Mouse (Mus musculus) hindbrain, embryonic 14.5 days (tissue): ENCODE measurements around the gene Tshz2. TPM values are rescaled to one million over a fixed set of nuclear protein-coding genes. Genes with fewer than 3 reads are reported as not detected.

Source experiments
- ATAC-seq: fragments of 200-750 bp; cut with Nextera tagmentation; 2 replicates; pipeline ENCODE4 v1.8.0; 2017; ENCODE audit warnings: moderate number of reproducible peaks, mild to moderate bottlenecking, moderate TSS enrichment, moderate library complexity; ENCODE audit not compliant: low FRiP score
- DNase-seq: peaks from one replicate; pipeline ENCODE4 v3.0.0-alpha.2; 2015; ENCODE audit warnings: low spot score
- H3K27ac ChIP-seq: fragments of 300-500 bp; sonication (generic); 2 replicates; pipeline ENCODE4 v1.5.1; 2014; ENCODE audit warnings: mild to moderate bottlenecking, moderate library complexity
- H3K27me3 ChIP-seq: fragments of 300-500 bp; sonication (generic); 2 replicates; pipeline ENCODE4 v1.6.1; 2014; ENCODE audit warnings: mild to moderate bottlenecking, low read length, mixed read lengths; ENCODE audit not compliant: control insufficient read depth, insufficient read depth
- H3K36me3 ChIP-seq: fragments of 300-500 bp; sonication (generic); replicated peaks from 2 replicates; pipeline ENCODE4 v1.6.1; 2014; ENCODE audit not compliant: control insufficient read depth, insufficient read depth
- H3K4me1 ChIP-seq: fragments of 300-500 bp; sonication (generic); replicated peaks from 2 replicates; pipeline ENCODE4 v1.6.1; 2014; ENCODE audit warnings: antibody characterized with exemption, low read length, mixed read lengths; ENCODE audit not compliant: control insufficient read depth, insufficient read depth
- H3K4me2 ChIP-seq: fragments of 300-500 bp; sonication (generic); replicated peaks from 2 replicates; pipeline ENCODE4 v1.6.1; 2014; ENCODE audit warnings: mild to moderate bottlenecking, moderate library complexity
- H3K4me3 ChIP-seq: fragments of 300-500 bp; sonication (generic); replicated peaks from 2 replicates; pipeline ENCODE4 v1.5.1; 2014; ENCODE audit warnings: mild to moderate bottlenecking, low read length
- H3K9ac ChIP-seq: fragments of 300-500 bp; sonication (generic); 2 replicates; pipeline ENCODE4 v1.6.1; 2014
- H3K9me3 ChIP-seq: fragments of 300-500 bp; sonication (generic); 2 replicates; pipeline ENCODE4 v1.6.1; 2016; ENCODE audit warnings: low read length; ENCODE audit not compliant: control insufficient read depth
- WGBS: fragments of 180-500 bp; shearing (Covaris S2); extraction: QIAGEN DNeasy Blood & Tissue Kit; methylation state at CpG from one replicate; pipeline ENCODE4 v1.1.7; 2014; 5-methylcytosine and 5-hydroxymethylcytosine counted together
- polyA plus RNA-seq: library from polyadenylated mRNA; unstranded; fragments of >200 nt; fragmentation: Nextera tagmentation; extraction: Ambion mirVana; gene quantifications from 2 replicates; pipeline ENCODE4 v1.2.1, GENCODE M21; 2014

The Tshz2 gene
- polyA plus RNA-seq, 1 experiment from 2014 or later: 38.1 TPM

- Histone ChIP-seq H3K9me3 (peaks cover 4% of the 10 kb centered on the region; the same call in 1 of the 2 replicates), H3K27ac (no peak overlapping the region), H3K4me1 (peaks cover 3% of the 10 kb centered on the region; the same call in 1 of the 2 replicates), H3K4me3 (no peak overlapping the region), H3K27me3 (no peaks in the 10 kb centered on the region), H3K4me2 (no peak overlapping the region), H3K9ac (no peak overlapping the region), H3K36me3 (no peaks in the 10 kb centered on the region)
- ATAC-seq (no peak), DNase-seq (no peak)
- WGBS: 88% methylated on average over 12 of the region's 12 CpGs
Measured at GRCm38 (mm10) chr2:170031226-170031625, 398.4 kb downstream of the Tshz2 start.

GRCm38 (mm10) chr2:170031872-170032271, 399.1 kb downstream of the Tshz2 start:
- Histone ChIP-seq H3K4me1 (peaks cover 5% of the 10 kb centered on the region; the same call in 1 of the 2 replicates), H3K9ac (no peak overlapping the region), H3K4me2 (no peak overlapping the region), H3K27ac (no peak overlapping the region), H3K4me3 (no peak overlapping the region), H3K9me3 (peaks cover 4% of the 10 kb centered on the region; the same call in 1 of the 2 replicates), H3K27me3 (no peaks in the 10 kb centered on the region), H3K36me3 (no peaks in the 10 kb centered on the region)
- WGBS: 70% methylated on average over 8 of the region's 8 CpGs
- DNase-seq (no peak), ATAC-seq (no peak)

GRCm38 (mm10) chr2:170033219-170033618, 400.4 kb downstream of the Tshz2 start:
- H3K36me3 ChIP-seq: no peaks in the 10 kb centered on the region
- no peaks in the 10 kb centered on the region for H3K27me3 ChIP-seq
- no peaks in the 10 kb centered on the region for H3K9me3 ChIP-seq
- ATAC-seq (no peak), DNase-seq (no peak)
- H3K9ac ChIP-seq: no peak overlapping the region
- peaks cover 13% of the 10 kb centered on the region; the same call in 1 of the 2 replicates for H3K4me1 ChIP-seq
- H3K4me3 ChIP-seq: no peak overlapping the region
- H3K4me2 ChIP-seq: no peak overlapping the region
- H3K27ac ChIP-seq: no peak overlapping the region
- WGBS: 78% methylated on average over 5 of the region's 5 CpGs

GRCm38 (mm10) chr2:170034794-170035193, 402.0 kb downstream of the Tshz2 start:
- H3K4me2 ChIP-seq: no peak overlapping the region
- DNase-seq: no peak
- ATAC-seq: no peak
- H3K9me3 ChIP-seq: no peaks in the 10 kb centered on the region
- no peak overlapping the region for H3K4me3 ChIP-seq
- WGBS: 93% methylated on average over 11 of the region's 11 CpGs
- H3K4me1 ChIP-seq: peaks cover 18% of the 10 kb centered on the region
- no peaks in the 10 kb centered on the region for H3K27me3 ChIP-seq
- no peak overlapping the region for H3K9ac ChIP-seq
- no peaks in the 10 kb centered on the region for H3K36me3 ChIP-seq
- no peak overlapping the region for H3K27ac ChIP-seq

- peaks cover 26% of the 10 kb centered on the region for H3K4me1 ChIP-seq
- ATAC-seq: 0 out of 2 replicates have a peak, but pooled peaks have one; percentile 51
- peak; percentile 46 for DNase-seq
- no peaks in the 10 kb centered on the region for H3K36me3 ChIP-seq
- WGBS: 32% methylated on average over 11 of the region's 11 CpGs
- H3K9me3 ChIP-seq: no peaks in the 10 kb centered on the region
- H3K27ac ChIP-seq: peak overlapping the region; percentile 71
- peak overlapping the region; percentile 29 for H3K4me2 ChIP-seq
- 0 out of 2 replicates have a peak overlapping the region, but pooled peaks have one; percentile 10 for H3K9ac ChIP-seq
- H3K27me3 ChIP-seq: no peaks in the 10 kb centered on the region
- no peak overlapping the region for H3K4me3 ChIP-seq
Measured at GRCm38 (mm10) chr2:170036791-170037241, 404.0 kb downstream of the Tshz2 start.

GRCm38 (mm10) chr2:170037346-170037745, 404.5 kb downstream of the Tshz2 start:
- H3K9me3 ChIP-seq: no peaks in the 10 kb centered on the region
- no peak for DNase-seq
- H3K27ac ChIP-seq: peak overlapping the region; percentile 71
- no peaks in the 10 kb centered on the region for H3K36me3 ChIP-seq
- H3K4me2 ChIP-seq: peak overlapping the region; percentile 29
- H3K4me3 ChIP-seq: no peak overlapping the region
- peaks cover 26% of the 10 kb centered on the region for H3K4me1 ChIP-seq
- H3K27me3 ChIP-seq: no peaks in the 10 kb centered on the region
- ATAC-seq: peak; percentile 46; the same call in 1 of the 2 replicates
- 46% methylated on average over 13 of the region's 13 CpGs for WGBS
- H3K9ac ChIP-seq: no peak overlapping the region

- ATAC-seq (no peak), DNase-seq (no peak)
- H3K9me3 ChIP-seq: no peaks in the 10 kb centered on the region
- no peak overlapping the region for H3K9ac ChIP-seq
- H3K4me3 ChIP-seq: no peak overlapping the region
- H3K27ac ChIP-seq: 0 out of 2 replicates have a peak overlapping the region, but pooled peaks have one; percentile 20
- H3K4me2 ChIP-seq: no peak overlapping the region
- peaks cover 26% of the 10 kb centered on the region for H3K4me1 ChIP-seq
- H3K36me3 ChIP-seq: no peaks in the 10 kb centered on the region
- 31% methylated on average over 14 of the region's 14 CpGs for WGBS
- no peaks in the 10 kb centered on the region for H3K27me3 ChIP-seq
Measured at GRCm38 (mm10) chr2:170039772-170040171, 407.0 kb downstream of the Tshz2 start.

GRCm38 (mm10) chr2:170041101-170041500, 408.3 kb downstream of the Tshz2 start:
- Histone ChIP-seq H3K36me3 (no peaks in the 10 kb centered on the region), H3K4me3 (no peak overlapping the region), H3K9me3 (no peaks in the 10 kb centered on the region), H3K4me2 (no peak overlapping the region), H3K27ac (no peak overlapping the region), H3K9ac (no peak overlapping the region), H3K4me1 (peaks cover 24% of the 10 kb centered on the region), H3K27me3 (no peaks in the 10 kb centered on the region)
- WGBS: 66% methylated on average over 9 of the region's 9 CpGs
- ATAC-seq (no peak), DNase-seq (no peak)

- DNase-seq (no peak), ATAC-seq (no peak)
- H3K9me3 ChIP-seq: no peaks in the 10 kb centered on the region
- no peaks in the 10 kb centered on the region for H3K27me3 ChIP-seq
- no peak overlapping the region for H3K4me3 ChIP-seq
- H3K27ac ChIP-seq: no peak overlapping the region
- no peaks in the 10 kb centered on the region for H3K36me3 ChIP-seq
- no peak overlapping the region for H3K9ac ChIP-seq
- 81% methylated on average over 12 of the region's 12 CpGs for WGBS
- no peak overlapping the region for H3K4me2 ChIP-seq
- H3K4me1 ChIP-seq: peaks cover 14% of the 10 kb centered on the region
Measured at GRCm38 (mm10) chr2:170042471-170043213, 409.8 kb downstream of the Tshz2 start.
